Mouse (Mus musculus) intestine, postnatal 0 days (tissue): ENCODE results near the gene Fut2. TPM values are rescaled to one million over a fixed set of nuclear protein-coding genes. Genes with fewer than 3 reads are reported as not detected.

ENCODE experiments used
- ATAC-seq: fragments of 200-750 bp; cut with Nextera tagmentation; 2 replicates; pipeline ENCODE4 v1.8.0; 2017; ENCODE audit warnings: mild to moderate bottlenecking, moderate TSS enrichment, moderate library complexity
- H3K27ac ChIP-seq: fragments of 300-500 bp; sonication (generic); 2 replicates; pipeline ENCODE4 v1.5.1; 2014; ENCODE audit warnings: mild to moderate bottlenecking, low read depth, low read length, moderate library complexity
- H3K27me3 ChIP-seq: fragments of 300-500 bp; sonication (generic); replicated peaks from 2 replicates; pipeline ENCODE4 v1.6.1; 2014; ENCODE audit warnings: low read length, mixed read lengths; ENCODE audit not compliant: control insufficient read depth, insufficient read depth
- H3K36me3 ChIP-seq: fragments of 300-500 bp; sonication (generic); 2 replicates; pipeline ENCODE4 v1.6.1; 2014; ENCODE audit warnings: mild to moderate bottlenecking, moderate library complexity; ENCODE audit not compliant: control insufficient read depth, insufficient read depth
- H3K4me1 ChIP-seq: fragments of 300-500 bp; sonication (generic); replicated peaks from 2 replicates; pipeline ENCODE4 v1.6.1; 2014; ENCODE audit warnings: antibody characterized with exemption, low read length, mixed read lengths; ENCODE audit not compliant: control insufficient read depth, insufficient read depth
- H3K4me2 ChIP-seq: fragments of 300-500 bp; sonication (generic); replicated peaks from 2 replicates; pipeline ENCODE4 v1.6.1; 2014; ENCODE audit warnings: low read depth, mild to moderate bottlenecking, moderate library complexity
- H3K4me3 ChIP-seq: fragments of 300-500 bp; sonication (generic); 2 replicates; pipeline ENCODE4 v1.5.1; 2014; ENCODE audit warnings: low read depth, low read length
- H3K9ac ChIP-seq: fragments of 300-500 bp; sonication (generic); 2 replicates; pipeline ENCODE4 v1.6.1; 2014; ENCODE audit warnings: mild to moderate bottlenecking, low read depth, low read length
- H3K9me3 ChIP-seq: fragments of 300-500 bp; sonication (generic); 2 replicates; pipeline ENCODE4 v1.6.1; 2016; ENCODE audit warnings: mixed run types; ENCODE audit not compliant: control insufficient read depth
- CTCF ChIP-seq: sonication (generic); IDR thresholded peaks from 2 replicates; pipeline ENCODE4 v1.5.1; 2016; ENCODE audit warnings: low read depth, mild to moderate bottlenecking, control low read depth, antibody characterized with exemption, moderate library complexity
- WGBS: fragments of 180-500 bp; shearing (Covaris S2); extraction: QIAGEN DNeasy Blood & Tissue Kit; methylation state at CpG from one replicate; pipeline ENCODE4 v1.1.7; 2014; 5-methylcytosine and 5-hydroxymethylcytosine counted together
- polyA plus RNA-seq: library from polyadenylated mRNA; unstranded; fragments of >200 nt; fragmentation: Nextera tagmentation; extraction: Ambion mirVana; gene quantifications from 2 replicates; pipeline ENCODE4 v1.2.1, GENCODE M21; 2015

Gene Fut2
- polyA plus RNA-seq, 1 experiment from 2014 or later, result 3.6 TPM

GRCm38 (mm10) chr7:45689800-45690199 lies 23.6 kb upstream of the Fut2 start:
- TF ChIP-seq CTCF, result no peak
- Histone ChIP-seq H3K27me3 (peaks cover 13% of the 10 kb centered on the region; the same call in 1 of the 2 replicates), H3K9ac (no peak overlapping the region), H3K4me3 (no peak overlapping the region), H3K9me3 (no peaks in the 10 kb centered on the region), H3K4me1 (no peaks in the 10 kb centered on the region), H3K4me2 (no peak overlapping the region), H3K27ac (no peak overlapping the region), H3K36me3 (no peaks in the 10 kb centered on the region)
- WGBS, result 62% methylated on average over 11 of the region's 11 CpGs
- ATAC-seq, result no peak

- no peak for ATAC-seq
- WGBS, result 66% methylated on average over 6 of the region's 6 CpGs
These were observed 22.9 kb upstream of the Fut2 start for GRCm38 (mm10) chr7:45689099-45689498.

GRCm38 (mm10) chr7:45686841-45687240 lies 20.6 kb upstream of the Fut2 start:
- Histone ChIP-seq H3K27me3 (peaks cover 26% of the 10 kb centered on the region), H3K36me3 (no peaks in the 10 kb centered on the region), H3K4me1 (peaks cover 3% of the 10 kb centered on the region; the same call in 1 of the 2 replicates), H3K9ac (no peak overlapping the region), H3K4me3 (no peak overlapping the region), H3K27ac (no peak overlapping the region), H3K9me3 (no peaks in the 10 kb centered on the region), H3K4me2 (no peak overlapping the region)
- 75% methylated on average over 3 of the region's 3 CpGs for WGBS
- no peak for ATAC-seq
- no peak for TF ChIP-seq CTCF

More at GRCm38 (mm10) chr7:45689099-45689498, 22.9 kb upstream of the Fut2 start:
- Histone ChIP-seq H3K4me1 (no peaks in the 10 kb centered on the region), H3K27ac (no peak overlapping the region), H3K36me3 (no peaks in the 10 kb centered on the region), H3K9ac (no peak overlapping the region), H3K4me2 (no peak overlapping the region), H3K27me3 (peaks cover 19% of the 10 kb centered on the region; the same call in 1 of the 2 replicates), H3K4me3 (no peak overlapping the region), H3K9me3 (no peaks in the 10 kb centered on the region)
- no peak for TF ChIP-seq CTCF

- no peak for TF ChIP-seq CTCF
- Histone ChIP-seq H3K9ac (no peak overlapping the region), H3K27ac (no peak overlapping the region), H3K4me2 (no peak overlapping the region), H3K4me1 (peaks cover 3% of the 10 kb centered on the region; the same call in 1 of the 2 replicates), H3K36me3 (no peaks in the 10 kb centered on the region), H3K9me3 (no peaks in the 10 kb centered on the region), H3K27me3 (peaks cover 22% of the 10 kb centered on the region), H3K4me3 (no peak overlapping the region)
- ATAC-seq, result no peak
- 43% methylated on average over 10 of the region's 10 CpGs for WGBS
These were observed 19.6 kb upstream of the Fut2 start for GRCm38 (mm10) chr7:45685811-45686210.

- TF ChIP-seq CTCF, result no peak
- no peaks in the 10 kb centered on the region for H3K9me3 ChIP-seq
- H3K27ac ChIP-seq, result no peak within 1 kb of the TSS
- H3K4me3 ChIP-seq, result no peak within 1 kb of the TSS
- H3K27me3 ChIP-seq, result peaks cover 25% of the 10 kb centered on the region
- WGBS, result 84% methylated on average over 7 of the region's 7 CpGs
- no peak within 1 kb of the TSS for H3K9ac ChIP-seq
- H3K36me3 ChIP-seq, result no peaks in the 10 kb centered on the region
- H3K4me2 ChIP-seq, result no peak within 1 kb of the TSS
- no peak for ATAC-seq
- H3K4me1 ChIP-seq, result peaks cover 3% of the 10 kb centered on the region; the same call in 1 of the 2 replicates
These were observed 17.3 kb upstream of the Fut2 start, which contains the start of gene Ntn5 for GRCm38 (mm10) chr7:45683396-45684050. Ntn5 (plus strand) TSS chr7:45684022.

- no peaks in the 10 kb centered on the region for H3K9me3 ChIP-seq
- H3K4me3 ChIP-seq, result no peak overlapping the region
These were observed 16.2 kb upstream of the Fut2 start for GRCm38 (mm10) chr7:45682144-45683126.

More at GRCm38 (mm10) chr7:45682144-45683126, 16.2 kb upstream of the Fut2 start:
- Histone ChIP-seq H3K27me3 (peaks cover 32% of the 10 kb centered on the region), H3K9ac (peak overlapping the region; percentile 37; the same call in 1 of the 2 replicates), H3K4me2 (peak overlapping the region; percentile 49), H3K36me3 (no peaks in the 10 kb centered on the region), H3K4me1 (peaks cover 3% of the 10 kb centered on the region; the same call in 1 of the 2 replicates), H3K27ac (peak overlapping the region; percentile 28; the same call in 1 of the 2 replicates)
- peak; percentile 100 for TF ChIP-seq CTCF
- peak; percentile 23; the same call in 1 of the 2 replicates for ATAC-seq
- 26% methylated on average over 14 of the region's 14 CpGs for WGBS
